Mouse (Mus musculus): ENCODE results near the gene Eif5a.

DNA sequence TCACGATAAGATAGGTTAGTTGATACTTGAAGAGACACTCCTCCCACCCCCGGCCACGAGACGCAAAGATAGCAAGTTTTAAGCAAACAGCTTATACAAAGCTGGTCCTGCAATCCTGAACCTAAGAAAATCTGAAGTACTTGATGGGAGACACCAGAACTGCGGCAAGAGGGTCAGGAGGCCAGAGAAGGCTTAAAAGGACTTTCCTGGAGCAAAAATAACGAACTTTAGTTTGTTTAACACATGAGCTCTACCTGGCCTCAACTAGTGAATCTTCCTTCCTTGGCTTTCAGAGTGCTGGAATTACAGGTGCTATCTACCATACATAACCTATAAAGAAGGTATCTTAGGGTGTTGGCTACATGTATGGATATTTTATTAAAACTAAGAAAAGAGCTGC, 12.9 kb upstream of the Eif5a start:
- TF ChIP-seq CTCF (IDR thresholded peaks at IDR 0.05; ENCODE audit: low read depth) = no peak
- no peak for TF ChIP-seq EP300 (IDR thresholded peaks at IDR 0.05; ENCODE audit: low read depth)

Data from heart, postnatal 0 days (tissue).